Mouse (Mus musculus): Measurements from ENCODE around the gene Zcchc3. TPM values are rescaled to one million over a fixed set of nuclear protein-coding genes. Genes with fewer than 3 reads are reported as not detected.
A peak's percentile ranks its signal among the peaks of the same experiment; 100 is the strongest.
"Not testable (repeated sequence)": the region's sequence is repeated elsewhere in the genome, so short reads cannot be mapped to it uniquely, and the experiment has no call there.

The Zcchc3 gene
- polyA plus RNA-seq, 1 experiment: 10.7 TPM

DNA sequence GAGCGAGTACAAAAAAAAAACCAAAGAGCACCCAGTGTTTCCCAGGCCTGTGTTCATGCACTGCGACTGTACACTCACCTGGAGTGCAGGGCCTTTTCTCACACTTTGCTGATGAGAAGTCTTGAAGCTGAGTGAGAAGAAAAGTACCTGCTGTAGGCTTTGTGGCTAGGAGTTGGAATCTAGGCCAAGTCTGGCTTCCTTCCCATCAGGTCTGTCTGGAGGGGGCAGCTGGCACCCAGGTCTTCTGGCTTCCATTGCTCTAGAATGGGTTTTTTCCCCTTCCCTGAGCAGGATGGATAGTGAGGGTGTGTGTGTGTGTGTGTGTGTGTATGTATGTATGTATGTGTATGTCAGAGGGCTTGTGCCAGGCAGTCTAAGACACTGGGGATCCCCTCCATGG is 25.0 kb upstream of the Zcchc3 start:
- H3K27ac ChIP-seq (ENCODE audit: insufficient read depth, low read length): no peak overlapping the region
- WGBS: 97% methylated on average over 2 of the region's 2 CpGs
- H3K4me1 ChIP-seq (ENCODE audit: control insufficient read depth, insufficient read depth, low read length): peaks cover 6% of the 10 kb centered on the region
- no peak for DNase-seq
- H3K4me3 ChIP-seq (replicated peaks; ENCODE audit: insufficient read depth, low read depth, low read length): no peak overlapping the region
- no peak for TF ChIP-seq POLR2A (IDR thresholded peaks at IDR 0.05; ENCODE audit: borderline replicate concordance, insufficient read depth, low read length)
- no peak for TF ChIP-seq CTCF (IDR thresholded peaks at IDR 0.05; ENCODE audit: borderline replicate concordance, insufficient read depth, low read depth, low read length)
- no peaks in the 10 kb centered on the region for H3K27me3 ChIP-seq (ENCODE audit: control insufficient read depth, insufficient read depth, low read length)

DNA sequence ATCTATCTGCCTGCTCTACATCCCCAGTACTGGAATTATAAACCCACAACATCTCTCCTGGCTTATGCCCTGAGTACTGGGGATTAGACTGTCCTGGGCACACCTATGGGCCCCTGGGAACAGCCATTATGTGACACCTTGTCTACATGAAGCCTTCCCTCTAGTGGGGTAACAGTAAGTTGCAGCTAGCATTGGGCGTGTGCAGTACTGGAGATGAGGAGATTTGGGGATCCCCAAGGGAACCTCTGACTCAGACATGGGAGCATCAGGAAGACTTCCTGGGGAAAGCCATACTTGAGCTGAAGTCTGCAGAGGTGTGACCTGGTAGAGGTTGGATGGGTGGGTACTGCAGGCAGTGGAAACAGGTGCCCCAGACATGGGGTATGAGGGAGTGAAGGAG is 24.1 kb upstream of the Zcchc3 start:
- DNase-seq: no peak
- TF ChIP-seq POLR2A (IDR thresholded peaks at IDR 0.05; ENCODE audit: borderline replicate concordance, insufficient read depth, low read length): no peak
- TF ChIP-seq CTCF (IDR thresholded peaks at IDR 0.05; ENCODE audit: borderline replicate concordance, insufficient read depth, low read depth, low read length): no peak
- WGBS: 81% methylated on average over 1 of the region's 1 CpGs
- Histone ChIP-seq H3K27me3 (ENCODE audit: control insufficient read depth, insufficient read depth, low read length) (no peaks in the 10 kb centered on the region), H3K27ac (ENCODE audit: insufficient read depth, low read length) (no peak overlapping the region), H3K4me1 (ENCODE audit: control insufficient read depth, insufficient read depth, low read length) (peaks cover 6% of the 10 kb centered on the region), H3K4me3 (replicated peaks; ENCODE audit: insufficient read depth, low read depth, low read length) (no peak overlapping the region)

DNA sequence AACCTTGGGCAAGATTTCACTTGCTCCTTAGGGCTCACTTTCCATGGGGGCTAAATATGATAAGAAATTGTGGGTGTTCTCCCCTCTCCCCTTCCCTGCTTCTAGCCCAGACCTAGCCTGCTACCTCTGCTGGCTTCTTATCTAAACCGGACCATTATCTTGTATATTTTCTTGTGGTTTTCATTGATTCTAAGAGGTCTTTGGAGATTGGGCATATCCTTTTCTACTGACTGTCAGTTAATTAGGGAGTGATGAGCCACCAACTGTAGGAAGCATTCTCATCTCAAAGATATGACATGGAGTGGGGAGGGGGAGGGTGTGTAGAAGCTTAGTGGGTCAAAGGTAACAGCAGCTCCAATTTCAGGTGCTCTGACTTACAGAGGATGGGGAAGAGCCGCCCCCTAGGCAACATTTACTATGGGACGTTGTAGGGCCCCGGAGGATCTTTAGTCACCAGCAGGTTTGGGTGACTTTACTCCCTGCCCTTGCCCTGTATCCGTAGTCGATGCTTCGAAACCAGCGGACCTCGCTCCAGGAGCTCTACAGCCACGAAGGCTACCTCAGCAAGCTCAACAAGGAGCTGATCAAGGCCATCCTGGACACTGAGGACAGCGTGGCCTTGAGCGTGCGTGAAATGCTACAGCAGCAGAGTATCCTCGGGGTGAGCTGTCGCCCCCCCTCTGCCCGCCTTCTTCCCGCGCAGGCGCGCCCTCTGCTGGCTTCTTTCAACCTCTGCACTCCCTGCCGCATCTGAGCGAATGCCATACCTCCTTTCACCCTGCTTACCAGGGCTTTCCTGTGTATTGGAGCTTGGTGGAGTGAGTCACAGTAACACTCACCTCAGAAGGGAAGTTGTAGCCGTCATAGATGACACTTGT is 22.4 kb upstream of the Zcchc3 start:
- TF ChIP-seq POLR2A (IDR thresholded peaks at IDR 0.05; ENCODE audit: borderline replicate concordance, insufficient read depth, low read length) (peak; percentile 36; the same call in 1 of the 2 replicates), CTCF (IDR thresholded peaks at IDR 0.05; ENCODE audit: borderline replicate concordance, insufficient read depth, low read depth, low read length) (peak; percentile 87)
- DNase-seq: peak; percentile 81 to 88
- Histone ChIP-seq H3K27me3 (ENCODE audit: control insufficient read depth, insufficient read depth, low read length) (no peaks in the 10 kb centered on the region), H3K4me1 (ENCODE audit: control insufficient read depth, insufficient read depth, low read length) (no peaks in the 10 kb centered on the region), H3K4me3 (replicated peaks; ENCODE audit: insufficient read depth, low read depth, low read length) (peak overlapping the region; percentile 47), H3K27ac (ENCODE audit: insufficient read depth, low read length) (no peak overlapping the region)
- WGBS: 6% methylated on average over 23 of the region's 23 CpGs

DNA sequence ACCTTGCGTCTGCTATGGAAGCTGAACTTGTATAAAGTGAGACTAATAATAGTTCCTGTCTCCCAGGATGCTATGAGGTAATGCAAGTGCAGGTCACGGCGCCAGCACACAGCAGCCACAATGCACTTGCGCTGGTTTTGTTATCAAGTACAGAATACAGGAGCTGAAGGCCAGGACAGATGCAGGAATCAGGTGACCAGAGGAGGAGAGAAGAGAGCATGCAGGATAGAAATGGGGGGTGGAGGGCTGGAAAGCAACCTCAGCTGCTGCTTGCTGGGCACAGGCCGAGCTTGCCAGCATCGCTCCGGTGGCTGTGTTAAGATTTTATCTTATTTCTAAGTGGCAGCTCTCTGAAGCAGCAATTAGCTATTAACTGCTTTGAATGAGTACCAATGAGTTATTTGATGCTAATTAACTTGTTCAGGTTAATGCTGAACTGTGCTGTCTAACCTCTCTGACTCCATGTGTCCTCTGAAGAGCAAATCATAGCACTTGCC is 21.6 kb upstream of the Zcchc3 start:
- Histone ChIP-seq H3K27ac (ENCODE audit: insufficient read depth, low read length) (no peak overlapping the region), H3K4me3 (replicated peaks; ENCODE audit: insufficient read depth, low read depth, low read length) (no peak overlapping the region), H3K27me3 (ENCODE audit: control insufficient read depth, insufficient read depth, low read length) (no peaks in the 10 kb centered on the region), H3K4me1 (ENCODE audit: control insufficient read depth, insufficient read depth, low read length) (no peaks in the 10 kb centered on the region)
- WGBS: 89% methylated on average over 7 of the region's 7 CpGs
- no peak for DNase-seq
- TF ChIP-seq CTCF (IDR thresholded peaks at IDR 0.05; ENCODE audit: borderline replicate concordance, insufficient read depth, low read depth, low read length): no peak
- TF ChIP-seq POLR2A (IDR thresholded peaks at IDR 0.05; ENCODE audit: borderline replicate concordance, insufficient read depth, low read length): no peak

DNA sequence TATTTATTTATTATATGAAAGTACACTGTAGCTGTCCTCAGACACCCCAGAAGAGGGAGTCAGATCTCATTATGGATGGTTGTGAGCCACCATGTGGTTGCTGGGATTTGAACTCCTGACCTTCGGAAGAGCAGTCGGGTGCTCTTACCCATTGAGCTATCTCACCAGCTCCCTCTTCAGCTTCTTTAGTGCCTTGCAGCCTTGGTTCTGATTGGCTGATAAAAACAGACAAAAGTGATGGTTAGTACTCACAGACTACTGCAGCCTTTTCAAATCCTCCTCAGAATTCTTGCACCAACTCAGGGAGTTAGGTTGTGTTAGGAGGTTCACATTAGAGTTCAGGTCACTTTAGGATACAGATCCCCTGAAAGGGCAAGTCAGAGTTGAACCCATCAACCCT is 13.7 kb upstream of the Zcchc3 start:
- WGBS: 85% methylated on average over 2 of the region's 2 CpGs
- H3K27me3 ChIP-seq (ENCODE audit: control insufficient read depth, insufficient read depth, low read length); H3K4me1 ChIP-seq (ENCODE audit: control insufficient read depth, insufficient read depth, low read length); H3K4me3 ChIP-seq (replicated peaks; ENCODE audit: insufficient read depth, low read depth, low read length); H3K27ac ChIP-seq (ENCODE audit: insufficient read depth, low read length); DNase-seq: not testable (repeated sequence)

DNA sequence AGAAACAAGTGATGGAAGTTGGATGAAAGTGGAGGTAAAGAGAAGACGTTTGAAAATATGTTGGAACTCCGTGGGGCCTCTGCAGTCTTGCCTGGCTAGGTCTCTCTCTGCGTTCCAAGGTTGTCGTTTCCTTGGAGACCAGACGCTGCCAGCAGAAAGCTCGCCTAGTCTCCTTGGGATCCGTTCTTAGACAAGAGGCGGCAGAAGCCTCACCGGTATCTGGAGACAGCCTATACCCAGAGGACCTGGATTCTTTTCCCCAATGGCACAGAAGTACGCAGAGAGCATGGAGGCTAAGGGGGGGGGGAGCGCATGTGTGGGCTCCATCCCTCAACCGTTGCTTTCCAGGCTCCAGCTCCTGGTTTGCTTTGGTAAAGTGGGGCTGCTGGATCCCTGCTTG is 12.7 kb upstream of the Zcchc3 start:
- H3K4me3 ChIP-seq (replicated peaks; ENCODE audit: insufficient read depth, low read depth, low read length): no peak overlapping the region
- WGBS: 7% methylated on average over 12 of the region's 12 CpGs
- DNase-seq: no peak
- no peaks in the 10 kb centered on the region for H3K4me1 ChIP-seq (ENCODE audit: control insufficient read depth, insufficient read depth, low read length)
- H3K27me3 ChIP-seq (ENCODE audit: control insufficient read depth, insufficient read depth, low read length): no peaks in the 10 kb centered on the region
- no peak for TF ChIP-seq CTCF (IDR thresholded peaks at IDR 0.05; ENCODE audit: borderline replicate concordance, insufficient read depth, low read depth, low read length)
- no peak for TF ChIP-seq POLR2A (IDR thresholded peaks at IDR 0.05; ENCODE audit: borderline replicate concordance, insufficient read depth, low read length)
- H3K27ac ChIP-seq (ENCODE audit: insufficient read depth, low read length): no peak overlapping the region

DNA sequence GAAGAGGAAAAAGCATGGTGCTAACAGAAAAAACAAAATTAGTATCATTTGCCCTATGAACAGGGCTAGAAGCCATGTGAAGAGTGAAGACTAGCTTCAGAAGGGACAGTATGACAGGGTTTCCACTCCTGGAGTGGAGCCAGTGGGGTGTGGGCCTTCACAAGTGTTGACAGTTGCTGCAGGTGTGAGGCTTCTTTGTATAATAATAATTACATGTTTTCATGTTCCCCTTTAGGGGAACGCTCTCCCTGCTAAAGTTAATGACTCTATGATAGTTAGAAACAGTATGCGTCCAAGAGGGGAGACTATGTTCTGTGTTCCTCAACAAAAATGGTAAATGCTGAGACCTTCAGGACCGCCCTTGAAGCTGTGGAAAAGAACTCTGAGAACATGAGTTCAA is 959 bp upstream of the Zcchc3 start:
- no peak overlapping the region for H3K4me3 ChIP-seq (replicated peaks; ENCODE audit: insufficient read depth, low read depth, low read length)
- no peak for TF ChIP-seq POLR2A (IDR thresholded peaks at IDR 0.05; ENCODE audit: borderline replicate concordance, insufficient read depth, low read length)
- no peak for TF ChIP-seq CTCF (IDR thresholded peaks at IDR 0.05; ENCODE audit: borderline replicate concordance, insufficient read depth, low read depth, low read length)
- WGBS: 97% methylated on average over 3 of the region's 3 CpGs

DNA sequence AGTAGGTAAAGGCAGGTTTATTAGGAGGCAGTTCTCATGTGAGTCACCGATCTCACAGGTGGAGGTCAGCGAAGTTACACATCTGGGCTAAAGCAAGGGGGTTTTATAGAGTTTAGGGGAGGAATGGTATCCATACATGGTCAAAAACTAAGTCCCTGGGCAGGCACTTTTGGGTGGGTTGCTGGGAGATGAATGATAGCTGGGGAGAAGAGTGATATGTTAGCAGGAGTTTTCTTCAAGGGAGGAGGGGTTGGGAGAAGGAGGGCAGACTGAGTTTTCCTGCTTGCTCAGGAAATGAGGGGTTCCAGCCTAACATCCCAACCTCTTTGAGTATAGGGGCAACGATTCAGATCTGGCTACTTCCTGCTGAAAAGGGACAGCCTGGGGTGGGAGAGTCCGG is 460 bp upstream of the Zcchc3 start, which contains the start of gene 6820408C15Rik:
Gene 6820408C15Rik (plus strand): TSS at position 301 of the 400 bp plus-strand sequence.
- peaks cover 18% of the 10 kb centered on the region for H3K4me1 ChIP-seq (ENCODE audit: control insufficient read depth, insufficient read depth, low read length)
- DNase-seq: no peak
- WGBS: 22% methylated on average over 4 of the region's 4 CpGs
- H3K27me3 ChIP-seq (ENCODE audit: control insufficient read depth, insufficient read depth, low read length): no peaks in the 10 kb centered on the region; the same call in 1 of the 2 replicates
- H3K4me3 ChIP-seq (replicated peaks; ENCODE audit: insufficient read depth, low read depth, low read length): peak within 1 kb of the TSS; percentile 61
- TF ChIP-seq CTCF (IDR thresholded peaks at IDR 0.05; ENCODE audit: borderline replicate concordance, insufficient read depth, low read depth, low read length): no peak
- TF ChIP-seq POLR2A (IDR thresholded peaks at IDR 0.05; ENCODE audit: borderline replicate concordance, insufficient read depth, low read length): no peak
- H3K27ac ChIP-seq (ENCODE audit: insufficient read depth, low read length): peak within 1 kb of the TSS; percentile 96

More for the DNA sequence above, 959 bp upstream of the Zcchc3 start:
- Histone ChIP-seq H3K4me1 (ENCODE audit: control insufficient read depth, insufficient read depth, low read length) (peaks cover 13% of the 10 kb centered on the region), H3K27me3 (ENCODE audit: control insufficient read depth, insufficient read depth, low read length) (no peaks in the 10 kb centered on the region; the same call in 1 of the 2 replicates), H3K27ac (ENCODE audit: insufficient read depth, low read length) (0 out of 2 replicates have a peak overlapping the region, but pooled peaks have one; percentile 96)
- no peak for DNase-seq
